Mouse (Mus musculus): Measurements from ENCODE around the gene Chmp5. TPM values are rescaled to one million over a fixed set of nuclear protein-coding genes. Genes with fewer than 3 reads are reported as not detected.

Chmp5 gene
- polyA plus RNA-seq, 1 experiment from 2014 or later, result 89.5 TPM

- Histone ChIP-seq H3K9me3 (no peaks in the 10 kb centered on the region), H3K4me3 (no peak overlapping the region), H3K27me3 (ENCODE audit: poor library complexity, severe bottlenecking) (no peaks in the 10 kb centered on the region), H3K36me3 (replicated peaks) (peaks cover 100% of the 10 kb centered on the region), H3K27ac (no peak overlapping the region), H3K4me1 (no peaks in the 10 kb centered on the region)
- 94% methylated on average over 6 of the region's 6 CpGs for WGBS
- DNase-seq (ENCODE audit: extremely low spot score, low spot score), result no peak
Observed at GRCm38 (mm10) chr4:40996302-40996701, 48.1 kb downstream of the Chmp5 start.

DNA sequence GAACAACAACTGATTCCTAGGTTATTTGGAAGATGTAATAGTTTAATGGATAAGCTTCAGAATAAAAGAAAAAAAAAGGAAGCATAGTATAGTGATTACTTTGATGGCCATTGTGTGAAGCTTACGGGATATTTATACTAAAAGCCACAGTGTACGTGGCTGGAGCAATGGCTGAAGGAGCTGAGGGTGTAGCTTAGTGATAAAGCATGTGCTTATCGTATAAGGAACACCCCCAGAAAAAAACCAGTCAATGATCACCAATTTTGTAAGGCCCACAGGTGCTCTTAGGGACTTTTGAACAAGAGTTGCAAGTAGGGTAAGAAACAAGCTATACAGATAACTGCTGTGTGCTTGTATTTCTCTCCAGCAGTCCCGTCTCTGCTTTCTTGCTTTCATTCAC is 49.7 kb downstream of the Chmp5 start:
- H3K9me3 ChIP-seq, result no peaks in the 10 kb centered on the region
- no peak for DNase-seq (ENCODE audit: extremely low spot score, low spot score)
- H3K36me3 ChIP-seq (replicated peaks), result peaks cover 100% of the 10 kb centered on the region
- 95% methylated on average over 4 of the region's 4 CpGs for WGBS
- H3K27me3 ChIP-seq (ENCODE audit: poor library complexity, severe bottlenecking), result no peaks in the 10 kb centered on the region
- H3K4me1 ChIP-seq, result no peaks in the 10 kb centered on the region
- no peak overlapping the region for H3K4me3 ChIP-seq
- no peak overlapping the region for H3K27ac ChIP-seq

DNA sequence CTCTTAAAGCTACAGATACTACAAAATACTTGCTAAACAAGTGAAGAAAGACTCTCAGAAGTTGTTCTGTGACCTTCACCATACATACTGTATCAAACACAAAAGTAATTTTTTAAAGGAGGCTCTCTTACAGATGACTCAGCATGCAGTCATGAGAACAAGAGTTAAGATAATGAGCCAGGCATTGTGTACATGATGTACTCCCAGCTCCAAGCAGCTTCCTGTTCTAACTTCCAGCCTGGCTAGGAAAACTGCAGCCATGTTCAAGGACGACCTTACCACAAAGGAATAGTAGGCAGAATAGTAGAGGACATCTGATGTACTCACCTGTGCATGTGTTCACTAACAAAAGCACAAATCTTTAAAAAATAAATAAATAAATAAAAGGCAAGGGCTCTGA is 52.1 kb downstream of the Chmp5 start:
- Histone ChIP-seq H3K4me3 (no peak overlapping the region), H3K36me3 (replicated peaks) (peaks cover 100% of the 10 kb centered on the region), H3K4me1 (no peaks in the 10 kb centered on the region), H3K9me3 (no peaks in the 10 kb centered on the region), H3K27ac (no peak overlapping the region), H3K27me3 (ENCODE audit: poor library complexity, severe bottlenecking) (no peaks in the 10 kb centered on the region)
- DNase-seq (ENCODE audit: extremely low spot score, low spot score), result no peak
- WGBS, result 83% methylated on average over 1 of the region's 1 CpGs

DNA sequence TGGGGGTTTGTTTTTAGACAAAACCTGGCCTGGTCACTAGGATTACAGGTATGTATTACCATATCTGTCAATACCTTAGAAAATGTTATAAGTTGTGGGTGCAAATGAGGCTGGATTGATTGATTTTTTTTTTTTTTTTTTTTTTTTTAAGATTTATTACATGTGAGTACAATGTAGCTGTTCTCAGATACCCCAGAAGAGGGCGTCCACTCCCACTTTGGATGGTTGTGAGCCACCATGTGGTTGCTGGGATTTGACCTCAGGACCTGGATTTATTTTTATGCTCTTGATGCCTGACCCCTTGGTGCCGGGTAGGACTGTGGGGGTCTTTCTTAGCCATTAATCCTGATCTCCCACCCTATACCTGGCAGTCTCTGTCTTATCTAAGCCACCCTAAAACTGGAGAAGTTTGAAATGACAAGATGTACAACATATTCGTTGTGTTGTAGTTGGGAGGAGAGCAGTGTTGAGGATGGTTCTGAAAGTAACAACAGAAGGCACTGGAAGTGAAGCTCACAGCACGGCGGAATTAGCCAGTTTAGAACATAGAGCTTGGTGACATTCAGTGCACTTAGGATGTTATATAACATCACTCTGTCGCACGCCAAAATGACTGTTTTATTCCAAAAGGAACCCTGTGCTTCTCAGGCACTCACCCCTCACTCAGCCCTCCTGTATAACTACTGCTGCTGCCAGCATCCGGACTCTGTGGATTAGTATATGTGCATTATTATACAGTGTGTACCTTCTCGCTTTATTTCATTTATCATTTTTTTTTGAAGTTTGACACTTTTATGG is 52.8 kb downstream of the Chmp5 start:
- no peak for DNase-seq (ENCODE audit: extremely low spot score, low spot score)
- peaks cover 100% of the 10 kb centered on the region for H3K36me3 ChIP-seq (replicated peaks)

GRCm38 (mm10) chr4:41013351-41013750 is 65.1 kb downstream of the Chmp5 start:
- no peaks in the 10 kb centered on the region for H3K4me1 ChIP-seq
- H3K9me3 ChIP-seq, result no peaks in the 10 kb centered on the region
- DNase-seq (ENCODE audit: extremely low spot score, low spot score), result no peak
- no peak overlapping the region for H3K4me3 ChIP-seq
- WGBS, result 89% methylated on average over 3 of the region's 3 CpGs
- peaks cover 97% of the 10 kb centered on the region for H3K36me3 ChIP-seq (replicated peaks)
- no peak overlapping the region for H3K27ac ChIP-seq
- no peaks in the 10 kb centered on the region for H3K27me3 ChIP-seq (ENCODE audit: poor library complexity, severe bottlenecking)

More for the DNA sequence above, 52.8 kb downstream of the Chmp5 start:
- WGBS, result 92% methylated on average over 9 of the region's 9 CpGs
- Histone ChIP-seq H3K4me3 (no peak overlapping the region), H3K4me1 (no peaks in the 10 kb centered on the region), H3K27me3 (ENCODE audit: poor library complexity, severe bottlenecking) (no peaks in the 10 kb centered on the region), H3K9me3 (no peaks in the 10 kb centered on the region), H3K27ac (no peak overlapping the region)

Small RNAs within 50 kb of the gene (microRNA-seq; reads per million reads assigned to microRNA genes)
- 3.9 reads per million, percentile 8 among the genes with 10 or more reads in this experiment for gene Mir3094

Other genes starting within 250 kb of the Chmp5 start
- gene Aptx, start 245.2 kb upstream of the Chmp5 start, polyA plus RNA-seq (2016; fragmentation: Nextera tagmentation; extraction: Ambion mirVana), result 34.6 and 36.3 TPM in 2 replicates
- 570 and 635 TPM in 2 replicates for gene Dnaja1, start 226.3 kb upstream of the Chmp5 start, polyA plus RNA-seq (2016; fragmentation: Nextera tagmentation; extraction: Ambion mirVana)
- 196 and 198 TPM in 2 replicates for gene Smu1, start 190.5 kb upstream of the Chmp5 start, polyA plus RNA-seq (2016; fragmentation: Nextera tagmentation; extraction: Ambion mirVana)
- 20.1 TPM in 2 replicates for gene B4galt1, start 94.4 kb upstream of the Chmp5 start, polyA plus RNA-seq (2016; fragmentation: Nextera tagmentation; extraction: Ambion mirVana)
- not detected in 2 replicates for gene Spink4, start 28.4 kb upstream of the Chmp5 start, polyA plus RNA-seq (2016; fragmentation: Nextera tagmentation; extraction: Ambion mirVana)
- 185 and 188 TPM in 2 replicates for gene Bag1, start 113 bp upstream of the Chmp5 start, polyA plus RNA-seq (2016; fragmentation: Nextera tagmentation; extraction: Ambion mirVana)
- gene Nfx1, start 22.5 kb downstream of the Chmp5 start, polyA plus RNA-seq (2016; fragmentation: Nextera tagmentation; extraction: Ambion mirVana), result 102 and 104 TPM in 2 replicates
- gene Aqp7, start 99.7 kb downstream of the Chmp5 start, polyA plus RNA-seq (2016; fragmentation: Nextera tagmentation; extraction: Ambion mirVana), result 0.06 and 0.07 TPM in 2 replicates
- gene Aqp3, start 149.8 kb downstream of the Chmp5 start, polyA plus RNA-seq (2016; fragmentation: Nextera tagmentation; extraction: Ambion mirVana), result 4.6 and 4.9 TPM in 2 replicates
- gene Nol6, start 176.0 kb downstream of the Chmp5 start, polyA plus RNA-seq (2016; fragmentation: Nextera tagmentation; extraction: Ambion mirVana), result 34.3 and 36.9 TPM in 2 replicates
- gene Ube2r2, start 187.3 kb downstream of the Chmp5 start, polyA plus RNA-seq (2016; fragmentation: Nextera tagmentation; extraction: Ambion mirVana), result 74.6 and 82.1 TPM in 2 replicates